Mouse (Mus musculus) erythroid progenitor cell, adult 5-6 weeks (primary cell): ENCODE data around the gene Igdcc3. TPM values are rescaled to one million over a fixed set of nuclear protein-coding genes. Genes with fewer than 3 reads are reported as not detected.

Experiments
- ATAC-seq: replicated peaks from 2 replicates; pipeline ENCODE4 v1.8.0; 2016; ENCODE audit warnings: moderate number of reproducible peaks, mild to moderate bottlenecking, moderate TSS enrichment, inconsistent platforms; ENCODE audit not compliant: poor library complexity, low FRiP score, severe bottlenecking
- total RNA-seq, 2 experiments: library from RNA; stranded (forward) in 1 of 2; stranded (reverse) in 1 of 2; fragments of 150-400 nt in 1 of 2; fragments of 186-747, 209-891 nt in 1 of 2; gene quantifications; 2 replicates each; pipeline versions ENCODE4 v1.2.3 to v1.2.4; 2015 to 2017; ENCODE audit warnings: low replicate concordance in 2 of 2

Gene Igdcc3
- total RNA-seq, 2 experiments from 2014 or later: not detected

DNA sequence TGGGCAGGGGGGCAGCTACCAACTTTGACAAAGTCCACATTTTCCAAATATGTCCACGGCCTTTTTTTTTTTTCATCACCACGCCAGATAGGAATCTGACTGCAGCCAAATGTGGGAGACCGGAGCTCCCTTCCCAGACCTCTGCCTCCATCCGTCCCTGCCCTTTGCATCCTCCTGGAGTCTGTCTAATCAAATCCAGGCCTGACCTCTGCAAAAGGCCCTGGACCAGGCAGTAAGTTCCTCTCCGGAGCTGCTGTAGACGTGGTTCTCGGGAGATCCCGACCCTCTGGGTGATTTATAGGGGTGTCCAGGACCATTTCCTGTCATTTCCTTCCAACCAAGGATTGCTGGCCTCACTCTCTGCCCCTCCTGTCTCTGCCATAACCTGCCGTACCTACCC is 31.7 kb downstream of the Igdcc3 start:
- ATAC-seq: no peak

DNA sequence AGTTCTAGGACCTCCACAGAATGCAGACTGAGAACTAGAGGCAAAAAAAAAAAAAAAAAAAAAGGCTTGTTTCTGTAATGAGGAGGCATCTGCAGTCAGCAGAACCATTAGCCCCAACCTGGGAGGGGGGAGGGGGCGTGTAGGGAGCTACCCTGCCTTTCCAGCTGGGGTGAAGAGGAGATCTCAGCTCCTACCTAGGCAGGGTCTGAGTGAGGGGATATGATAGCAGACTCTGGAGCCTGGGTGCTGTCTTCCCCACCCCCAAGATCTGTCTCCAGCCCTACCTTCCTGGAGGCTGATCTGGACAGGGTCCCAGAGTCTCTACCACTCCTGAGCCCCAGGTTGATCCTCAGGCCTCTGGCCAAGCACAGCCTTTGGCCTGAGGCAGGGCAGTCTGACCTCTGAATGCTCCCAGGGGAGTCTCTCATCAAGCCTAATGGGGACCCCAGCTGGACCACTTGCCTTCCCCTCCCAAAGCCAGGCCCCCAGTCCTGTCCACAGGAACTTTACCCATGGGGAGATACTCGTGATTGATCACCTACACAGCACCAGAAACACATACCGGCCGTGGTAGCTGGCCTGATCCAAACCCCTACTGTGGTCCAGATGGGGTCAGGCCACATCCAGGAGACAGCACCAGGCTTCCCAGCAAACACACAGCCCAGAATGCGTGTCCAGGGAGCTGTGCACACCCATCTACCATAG is 34.4 kb downstream of the Igdcc3 start:
- no peak for ATAC-seq

DNA sequence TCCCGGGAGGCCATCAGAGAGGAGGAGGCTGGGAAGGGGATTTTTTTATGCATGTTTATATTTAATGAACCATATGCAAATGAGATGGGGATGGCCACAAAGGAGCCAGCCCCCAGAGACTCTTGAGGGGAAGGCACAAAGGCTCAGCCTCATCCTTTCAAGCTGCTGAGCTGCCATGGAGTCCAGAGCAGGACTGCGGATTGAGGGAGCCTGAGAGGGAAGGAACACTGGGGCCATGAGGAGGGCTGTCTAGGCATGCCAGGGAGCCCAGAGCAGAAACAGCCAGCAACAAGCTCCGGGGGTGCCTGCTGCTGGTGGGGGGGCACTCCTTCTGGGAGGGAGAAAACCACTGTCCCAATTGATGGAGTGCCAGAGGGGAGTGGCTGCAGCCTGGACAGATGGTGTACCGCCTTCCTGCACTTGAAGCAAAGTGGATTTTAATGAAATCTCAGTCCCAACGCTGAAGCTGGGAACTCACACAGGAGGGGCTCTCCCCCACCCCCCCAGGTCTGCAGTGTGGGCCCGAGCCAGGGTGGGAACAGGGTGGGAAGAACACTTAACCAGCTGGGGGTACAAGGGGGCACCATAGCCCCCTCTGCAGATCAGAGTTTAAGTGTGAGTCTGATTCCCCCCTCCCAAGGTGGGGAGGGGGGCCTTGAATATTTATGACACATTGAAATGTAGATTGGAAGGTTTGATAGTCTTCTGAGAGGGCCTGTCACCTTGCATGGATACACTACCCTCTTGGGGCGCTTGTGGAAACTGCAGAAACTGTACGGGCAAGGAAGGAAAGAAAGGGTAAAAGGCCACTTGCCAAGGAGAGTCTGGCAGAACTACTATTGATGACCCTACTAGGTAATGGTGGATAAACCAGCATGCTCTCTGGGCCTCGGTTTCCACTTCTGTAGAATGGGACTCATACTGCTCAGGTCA is 35.2 kb downstream of the Igdcc3 start:
- ATAC-seq: no peak

DNA sequence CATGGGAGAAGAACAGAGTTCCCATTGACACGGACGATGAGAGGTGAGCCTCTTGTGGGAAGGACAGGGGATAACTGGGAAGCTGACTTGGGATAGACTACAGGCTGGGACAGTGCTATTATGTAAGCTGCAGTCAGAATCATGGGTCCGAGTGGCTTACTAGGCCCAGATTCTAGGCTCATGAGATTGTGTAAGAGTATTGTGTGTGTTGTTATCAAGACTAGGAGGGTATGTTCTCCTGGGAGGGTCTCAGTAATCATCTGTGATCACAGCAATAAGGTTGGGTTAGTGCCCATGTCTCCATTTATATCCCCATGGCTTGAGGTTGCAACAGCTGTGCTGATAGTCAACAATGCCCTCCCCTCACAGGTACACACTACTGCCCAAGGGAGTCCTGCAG is 36.5 kb downstream of the Igdcc3 start:
- no peak for ATAC-seq

DNA sequence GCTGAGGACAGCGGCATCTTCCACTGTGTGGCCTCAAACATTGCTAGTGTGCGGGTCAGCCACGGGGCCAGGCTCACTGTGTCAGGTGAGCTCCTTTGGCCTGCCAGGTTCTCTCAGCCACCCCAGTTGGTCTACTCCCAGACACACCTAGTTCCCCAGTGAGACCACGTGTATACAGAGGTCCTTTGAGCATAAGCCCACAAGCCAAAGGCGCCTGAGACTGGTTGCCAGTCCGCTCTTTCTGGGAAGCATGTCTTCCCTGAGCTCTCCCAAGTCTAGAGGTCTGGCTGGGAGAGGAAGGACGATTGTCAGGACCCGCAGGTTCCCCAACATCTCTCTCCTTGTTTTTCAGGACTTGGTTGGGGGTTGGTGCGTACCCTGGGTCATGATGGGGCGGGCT is 36.9 kb downstream of the Igdcc3 start:
- no peak for ATAC-seq

DNA sequence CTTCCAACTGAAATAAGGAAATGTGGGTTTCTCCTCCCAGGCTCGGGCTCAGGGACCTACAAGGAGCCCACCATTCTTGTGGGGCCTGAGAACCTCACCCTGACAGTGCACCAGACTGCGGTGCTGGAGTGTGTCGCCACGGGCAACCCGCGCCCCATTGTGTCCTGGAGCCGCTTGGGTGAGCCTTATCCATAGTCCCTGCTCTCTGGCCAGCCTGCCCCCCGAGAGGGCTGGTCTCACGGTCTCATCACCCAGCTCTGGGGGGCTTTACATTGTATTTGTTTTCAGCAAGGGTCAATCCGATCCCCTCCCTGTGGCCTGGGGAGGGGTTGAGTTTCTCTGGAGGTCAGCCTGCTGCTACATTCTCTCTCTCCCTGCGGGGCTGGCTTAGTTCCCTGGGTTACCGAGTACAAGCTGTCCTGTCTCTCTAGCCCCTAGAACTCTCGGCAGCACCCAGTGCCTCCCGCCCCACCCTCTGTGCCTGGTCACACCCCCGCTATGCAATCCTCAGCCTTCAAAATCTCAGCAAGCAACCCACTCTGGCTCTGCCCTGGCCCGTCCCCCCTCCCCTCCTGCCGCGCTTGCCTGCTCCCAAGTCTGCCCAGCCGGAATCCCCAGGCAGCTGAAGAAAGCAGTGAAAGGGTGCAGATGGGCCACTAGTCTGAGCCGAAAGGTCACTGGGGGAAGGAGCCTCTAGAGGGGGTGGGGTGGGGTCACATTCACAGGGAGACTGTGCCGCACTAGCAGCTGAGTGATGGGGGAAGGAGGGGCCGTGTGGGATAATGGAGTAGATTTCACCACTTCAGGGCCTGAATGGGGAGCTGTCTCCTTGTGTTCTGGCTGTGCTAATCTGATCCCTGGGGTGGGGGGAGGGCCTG is 37.6 kb downstream of the Igdcc3 start:
- ATAC-seq: no peak

DNA sequence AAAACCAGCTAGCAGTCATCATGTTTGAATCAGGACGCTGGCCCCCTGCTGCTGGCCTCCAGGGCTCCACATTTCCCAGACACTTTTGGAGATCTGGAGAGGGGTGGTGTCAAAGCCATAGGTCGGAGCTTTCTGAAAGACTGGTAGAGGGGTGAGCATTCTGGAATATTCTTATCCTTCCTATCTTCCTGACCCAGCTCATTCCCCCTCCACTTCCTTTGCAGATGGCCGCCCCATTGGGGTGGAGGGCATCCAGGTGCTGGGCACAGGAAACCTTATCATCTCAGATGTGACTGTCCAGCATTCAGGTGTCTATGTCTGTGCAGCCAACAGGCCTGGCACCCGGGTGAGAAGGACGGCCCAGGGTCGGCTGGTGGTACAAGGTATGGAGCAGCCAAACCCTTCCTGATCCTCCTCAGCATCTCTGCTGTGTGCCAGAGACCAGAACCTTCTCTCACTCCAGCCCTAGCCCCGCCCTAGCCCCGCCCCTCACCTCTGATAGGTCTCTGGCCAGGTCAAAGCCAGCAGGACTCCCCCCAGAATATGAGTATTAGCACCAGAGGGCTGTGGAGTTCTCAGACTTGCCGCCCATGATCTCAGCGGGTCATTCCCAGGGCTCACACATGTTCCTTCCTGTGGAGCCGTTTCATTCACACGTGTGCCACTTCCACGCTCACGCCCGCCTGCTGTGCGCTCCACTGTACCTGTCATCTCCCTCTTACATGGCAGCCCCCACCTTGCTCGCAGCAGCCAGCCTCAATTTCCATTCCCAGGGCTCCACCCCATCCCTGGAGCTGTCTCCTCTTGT is 39.0 kb downstream of the Igdcc3 start:
- no peak for ATAC-seq

DNA sequence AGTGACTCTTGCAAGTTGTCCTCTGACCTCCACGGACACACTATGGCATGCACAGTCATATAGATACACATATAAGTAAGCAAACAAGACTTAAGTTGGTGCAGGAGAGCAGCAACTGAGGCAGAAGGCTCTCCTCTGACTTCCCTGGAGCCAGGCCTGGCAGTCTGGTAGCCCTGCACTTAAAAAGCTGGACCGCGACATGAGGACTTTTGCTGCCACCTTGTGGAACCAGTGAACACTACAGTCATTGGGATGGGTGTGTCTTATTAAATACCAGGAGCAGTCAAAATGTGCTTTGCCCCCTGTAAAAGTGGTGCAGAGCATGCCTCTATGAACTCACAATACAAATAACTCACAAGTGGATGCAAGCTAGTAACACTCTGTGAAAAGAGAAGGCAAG is 47.6 kb downstream of the Igdcc3 start:
- peak; percentile 80 for ATAC-seq

DNA sequence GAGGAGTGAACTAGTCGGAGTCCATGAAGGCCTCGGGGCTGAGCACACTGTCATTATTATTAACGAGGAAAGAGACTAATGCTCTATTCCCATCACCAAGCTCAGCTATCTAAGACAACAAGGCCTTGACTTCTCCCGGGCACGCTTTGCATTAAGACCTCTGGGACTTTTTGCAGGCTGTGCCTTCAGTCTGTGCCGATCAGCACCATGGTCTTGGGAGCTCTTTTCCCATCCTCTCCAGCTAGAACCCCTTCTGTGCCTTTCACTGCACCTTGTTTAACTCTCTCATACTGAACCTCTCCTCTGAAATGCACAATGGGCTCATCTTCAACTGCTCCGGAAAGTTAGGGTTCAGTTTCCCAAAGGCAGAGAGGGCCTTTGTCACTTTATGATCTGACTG is 49.3 kb downstream of the Igdcc3 start:
- ATAC-seq: no peak

DNA sequence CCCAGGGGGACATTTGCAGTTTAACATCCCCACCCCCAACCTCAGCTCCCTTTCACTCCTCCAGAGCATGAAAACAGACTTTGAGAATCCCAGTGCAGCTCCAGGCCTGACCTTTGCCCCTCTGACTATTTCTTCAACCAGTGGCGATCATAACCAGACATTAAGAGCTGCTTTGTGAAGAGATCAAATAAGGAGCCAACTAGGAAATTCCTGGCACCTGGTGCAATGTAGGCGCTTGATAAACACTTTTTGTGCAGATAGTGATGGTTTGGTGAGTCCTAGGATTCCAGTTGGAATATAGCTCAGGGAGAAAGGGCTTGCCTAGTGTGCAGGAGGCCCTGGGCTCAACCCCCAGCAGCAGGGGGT is 50.4 kb downstream of the Igdcc3 start:
- ATAC-seq: no peak

DNA sequence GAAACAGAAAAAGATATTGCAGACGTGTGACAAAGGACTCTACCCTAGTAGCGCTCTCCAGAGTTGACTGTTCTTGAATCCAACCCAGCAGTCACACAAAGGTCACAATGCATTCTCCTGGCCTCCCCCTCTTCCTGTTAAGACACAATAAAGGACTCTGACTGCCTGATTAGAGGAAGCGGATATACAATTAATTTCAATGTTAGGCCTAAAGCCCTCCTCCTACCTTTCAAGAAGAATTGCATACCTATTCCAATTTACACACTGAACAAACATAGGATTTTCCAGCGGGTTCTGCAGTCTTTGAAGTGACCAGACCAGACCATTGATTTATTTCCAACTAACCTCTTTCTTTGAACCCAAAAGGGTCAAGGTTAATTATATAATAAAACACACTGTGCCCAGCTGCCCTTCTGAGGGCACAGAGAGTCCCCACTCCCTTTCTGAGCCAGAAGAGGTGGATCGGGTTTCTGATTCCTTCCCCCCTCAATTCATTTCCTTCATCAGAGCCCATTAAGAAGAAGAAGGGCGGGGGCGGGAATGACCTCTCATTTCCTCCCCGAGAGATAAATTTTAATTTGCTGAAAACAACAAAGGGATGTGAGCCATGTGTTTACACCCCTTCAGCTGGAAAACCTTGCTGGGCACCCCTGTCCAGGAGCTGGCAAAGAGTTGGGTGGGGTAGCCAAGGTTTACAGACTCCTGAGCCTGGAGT is 50.9 kb downstream of the Igdcc3 start:
- ATAC-seq: no peak

DNA sequence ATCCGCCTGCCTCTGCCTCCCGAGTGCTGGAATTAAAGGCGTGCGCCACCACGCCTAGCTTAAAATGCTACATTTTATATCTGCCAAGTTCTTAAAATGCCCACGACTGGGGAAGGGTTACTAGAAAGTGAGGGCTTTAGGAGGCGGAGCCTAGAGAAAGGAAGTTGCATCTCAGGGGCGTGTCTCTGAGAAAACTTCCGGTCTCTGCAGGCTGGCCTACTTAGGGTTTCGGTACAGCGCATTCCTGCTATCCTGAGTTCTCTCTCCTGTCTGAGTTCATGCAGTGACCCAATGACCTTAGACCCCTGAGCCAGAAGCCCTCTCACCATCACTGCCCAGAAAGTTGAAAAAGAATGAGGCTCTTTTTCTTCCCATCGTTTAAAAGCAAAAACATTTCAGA is 52.2 kb downstream of the Igdcc3 start:
- no peak for ATAC-seq

DNA sequence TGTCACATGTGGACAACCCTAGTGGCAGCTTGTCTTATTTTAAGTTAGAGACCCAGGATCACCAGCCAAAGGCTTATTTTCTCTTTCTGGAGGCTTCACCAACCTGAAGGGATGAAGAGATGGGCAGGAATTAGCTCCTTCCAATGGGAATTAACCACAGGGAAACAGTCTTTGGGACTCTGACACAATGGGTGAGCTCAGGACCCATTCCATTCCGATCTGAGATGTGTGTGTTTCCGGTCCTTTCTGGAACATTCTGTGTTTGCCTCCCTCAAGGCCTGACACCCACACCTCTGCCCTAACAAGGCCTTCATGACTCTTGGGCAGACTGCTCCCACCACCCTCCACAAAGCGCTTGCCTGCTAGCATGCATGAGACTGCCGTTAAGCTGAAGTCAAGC is 54.1 kb downstream of the Igdcc3 start, which contains the start of gene Parp16:
TSS of gene Parp16 (plus strand) at position 301 of the 400 bp plus-strand sequence.
- ATAC-seq: no peak

DNA sequence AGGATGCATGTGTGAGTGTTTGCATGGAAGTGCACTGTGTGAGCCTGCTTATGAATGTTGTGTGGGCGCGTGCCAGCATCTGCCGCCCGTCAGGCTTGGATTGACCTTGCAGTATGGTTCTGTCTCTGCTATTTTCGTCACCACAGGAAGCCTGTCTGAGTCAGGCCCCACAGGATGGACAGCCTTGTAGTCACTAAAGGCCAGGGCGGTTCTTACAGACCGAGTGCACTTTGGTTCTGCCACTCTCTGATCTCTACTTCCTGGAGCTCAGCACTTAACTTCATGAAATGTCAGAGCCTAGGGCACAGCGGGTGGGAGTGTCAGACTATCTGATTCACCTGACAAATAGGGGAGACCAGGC is 54.6 kb downstream of the Igdcc3 start:
- ATAC-seq: no peak

DNA sequence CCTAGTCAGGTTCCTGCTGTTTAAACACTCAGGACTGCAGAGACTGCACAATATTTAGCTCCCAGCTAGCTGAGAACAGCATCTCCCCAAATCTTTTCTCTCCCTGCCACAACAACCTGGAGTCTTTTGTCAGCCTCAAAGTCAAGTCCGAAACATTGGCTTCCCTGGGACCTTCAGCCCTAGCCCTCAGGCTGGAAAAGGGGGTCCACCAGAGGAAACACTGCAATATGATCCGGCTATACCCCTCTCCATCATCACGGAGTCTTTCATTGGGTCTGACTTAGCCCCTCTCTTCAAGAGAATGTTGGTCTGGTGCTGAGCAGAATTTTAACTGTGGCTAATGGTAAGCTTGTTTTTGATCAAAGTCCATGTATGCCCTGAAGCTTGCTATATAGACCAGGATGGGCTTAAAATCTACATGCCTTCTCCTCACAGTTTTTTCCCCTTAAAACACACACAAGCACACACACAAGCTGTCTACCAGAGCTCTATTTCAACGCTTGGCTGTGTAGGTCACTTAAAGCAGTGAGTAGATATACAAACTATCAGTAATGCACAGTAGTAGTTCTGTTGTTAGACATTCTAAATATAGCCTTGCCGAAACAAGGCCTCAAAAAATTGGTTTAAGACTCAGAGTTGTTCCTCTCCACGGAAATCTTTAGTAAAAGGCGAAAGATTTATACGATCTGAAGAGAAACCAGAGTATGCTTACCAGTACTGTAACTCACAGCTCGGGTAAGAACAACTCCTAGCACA is 55.2 kb downstream of the Igdcc3 start:
- peak; percentile 76 for ATAC-seq

DNA sequence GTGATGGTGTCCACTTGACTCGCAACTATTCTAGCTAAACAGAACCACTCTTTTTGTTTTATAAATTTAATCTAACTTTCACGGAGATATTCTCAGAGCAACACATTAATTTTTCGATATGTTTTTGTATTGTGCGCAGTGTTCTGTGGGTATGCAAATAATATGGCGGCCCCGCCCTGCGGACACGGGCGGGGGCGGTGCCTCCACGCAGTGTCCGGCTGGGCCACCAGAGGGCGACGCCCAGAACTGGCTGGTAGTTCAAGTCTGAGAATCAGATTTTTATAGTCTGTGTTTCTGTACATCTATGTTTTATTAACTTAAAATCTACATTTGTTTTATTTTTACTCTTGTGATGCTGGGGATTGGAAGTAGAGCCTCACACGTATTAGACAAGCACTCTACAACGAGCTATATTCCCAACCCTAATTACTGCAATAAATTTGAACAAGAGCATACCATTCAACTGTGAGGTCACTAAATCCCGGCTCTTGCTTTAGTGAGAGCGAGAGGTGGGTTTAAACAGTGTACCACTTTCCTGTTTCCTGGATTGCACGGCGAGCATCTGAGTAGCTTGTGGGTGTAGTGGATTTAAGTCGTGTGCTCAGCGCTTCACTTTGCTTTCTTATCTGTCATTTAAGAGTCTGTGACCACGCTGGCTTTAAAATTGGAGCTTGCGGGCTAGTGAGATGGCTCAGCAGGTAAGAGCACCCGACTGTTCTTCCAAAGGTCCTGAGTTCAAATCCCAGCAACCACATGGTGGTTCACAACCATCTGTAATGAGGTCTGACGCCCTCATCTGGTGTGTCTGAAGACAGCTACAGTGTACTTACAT is 56.0 kb downstream of the Igdcc3 start:
- ATAC-seq: peak; percentile 82

DNA sequence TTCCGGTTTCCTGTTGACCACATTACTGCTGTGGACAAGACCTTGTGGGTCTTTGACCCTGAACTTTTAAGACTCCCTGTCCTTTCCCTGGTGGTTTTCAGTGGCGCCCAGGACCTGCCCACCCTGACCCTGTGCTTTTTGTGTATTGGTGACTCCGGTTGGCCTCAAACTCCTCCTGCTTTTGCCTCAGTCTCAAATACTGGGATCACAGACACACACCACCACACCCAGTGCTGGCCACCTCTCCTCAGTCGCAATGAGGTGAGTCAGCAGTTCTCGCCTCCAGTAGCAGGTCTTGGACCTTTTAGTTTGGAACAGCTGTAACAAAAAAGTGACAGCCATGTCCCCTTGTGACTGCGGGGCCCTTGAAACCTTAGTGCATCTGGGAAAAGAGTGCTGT is 56.8 kb downstream of the Igdcc3 start:
- ATAC-seq: peak; percentile 62
